Mouse (Mus musculus) MEL (cell line): ENCODE results near the gene Cmc1. TPM values are rescaled to one million over a fixed set of nuclear protein-coding genes. Genes with fewer than 3 reads are reported as not detected.
A peak's percentile ranks its signal among the peaks of the same experiment; 100 is the strongest.

ENCODE experiments used
- DNase-seq: peaks from one replicate; pipeline ENCODE4 v3.0.0; 2011; ENCODE audit warnings: low read depth, low spot score
- H3K27ac ChIP-seq: 2 replicates; pipeline ENCODE4 v1.5.1; 2012; ENCODE audit warnings: low read depth, mild to moderate bottlenecking, control low read depth, low read length, moderate library complexity; ENCODE audit not compliant: control insufficient read depth
- H3K27me3 ChIP-seq, 2 experiments: fragments of 150-350 bp in 1 of 2; sonication (generic) in 1 of 2; 2 replicates each; pipeline ENCODE4 v1.6.1; 2012; ENCODE audit warnings: low read length in 2 of 2, mild to moderate bottlenecking in 2 of 2, improper control_type of control experiment in 1 of 2, moderate library complexity in 1 of 2; ENCODE audit not compliant: insufficient read depth in 2 of 2, control insufficient read depth in 1 of 2
- H3K36me3 ChIP-seq, 2 experiments: 2 replicates each; pipeline ENCODE4 v1.6.1; 2012 to 2014; ENCODE audit warnings: low read length in 2 of 2, improper control_type of control experiment in 1 of 2, inconsistent platforms in 1 of 2, mild to moderate bottlenecking in 1 of 2; ENCODE audit not compliant: insufficient read depth in 2 of 2, control insufficient read depth in 1 of 2
- H3K4me1 ChIP-seq, 2 experiments: fragments of 150-350 bp in 1 of 2; sonication (generic) in 1 of 2; 2 replicates each; pipeline ENCODE4 v1.6.1; 2012; ENCODE audit warnings: low read length in 2 of 2, improper control_type of control experiment in 1 of 2, mild to moderate bottlenecking in 1 of 2; ENCODE audit not compliant: insufficient read depth in 2 of 2, control insufficient read depth in 1 of 2
- H3K4me3 ChIP-seq, 2 experiments: fragments of 150-350 bp in 1 of 2; sonication (generic) in 1 of 2; 2 replicates each; pipeline ENCODE4 v1.5.1; 2012; ENCODE audit warnings: low read depth in 2 of 2, low read length in 2 of 2, mild to moderate bottlenecking in 2 of 2, moderate library complexity in 2 of 2, control low read depth in 1 of 2, improper control_type of control experiment in 1 of 2; ENCODE audit not compliant: control insufficient read depth in 1 of 2, insufficient read depth in 1 of 2
- H3K79me2 ChIP-seq: 2 replicates; pipeline ENCODE4 v1.6.1; 2012; ENCODE audit warnings: mild to moderate bottlenecking, low read length, moderate library complexity; ENCODE audit not compliant: control insufficient read depth, poor library complexity, insufficient read depth
- H3K9ac ChIP-seq: 2 replicates; pipeline ENCODE4 v1.6.1; 2012; ENCODE audit warnings: low read depth, mild to moderate bottlenecking, control low read depth, low read length, moderate library complexity; ENCODE audit not compliant: control insufficient read depth, poor library complexity, severe bottlenecking
- H3K9me3 ChIP-seq: fragments of 150-350 bp; sonication (generic); replicated peaks from 2 replicates; pipeline ENCODE4 v1.6.1; 2012; ENCODE audit warnings: mild to moderate bottlenecking, low read length, improper control_type of control experiment, moderate library complexity; ENCODE audit not compliant: insufficient read depth
- CHD1 ChIP-seq: IDR thresholded peaks from 2 replicates; pipeline ENCODE4 v1.6.1; 2012; ENCODE audit warnings: low read depth, mild to moderate bottlenecking, inconsistent platforms, low read length, improper control_type of control experiment
- CHD2 ChIP-seq: IDR thresholded peaks from 2 replicates; pipeline ENCODE4 v1.6.1; 2011; ENCODE audit warnings: low read length, improper control_type of control experiment
- CTCF ChIP-seq, 3 experiments: IDR thresholded peaks in 2 of 3; conservative IDR thresholded peaks in 1 of 3; 2 replicates each; pipeline ENCODE4 v1.5.1; 2011 to 2012; ENCODE audit warnings: low read length in 3 of 3, low read depth in 2 of 3, mild to moderate bottlenecking in 2 of 3, improper control_type of control experiment in 1 of 3, inconsistent platforms in 1 of 3, mixed read lengths in 1 of 3, moderate library complexity in 1 of 3; ENCODE audit not compliant: control insufficient read depth in 1 of 3, insufficient read depth in 1 of 3, poor library complexity in 1 of 3, severe bottlenecking in 1 of 3
- E2F4 ChIP-seq: IDR thresholded peaks from 2 replicates; pipeline ENCODE4 v1.6.1; 2011; ENCODE audit warnings: low read depth, low read length, improper control_type of control experiment, borderline replicate concordance
- ELF1 ChIP-seq: IDR thresholded peaks from 2 replicates; pipeline ENCODE4 v1.6.1; 2014; ENCODE audit warnings: low read depth, mild to moderate bottlenecking, inconsistent platforms, low read length, improper control_type of control experiment, moderate library complexity
- EP300 ChIP-seq, 2 experiments: IDR thresholded peaks; 2 replicates each; pipeline ENCODE4 v1.6.1; 2011; ENCODE audit warnings: improper control_type of control experiment in 2 of 2, low read length in 2 of 2, low read depth in 1 of 2, mild to moderate bottlenecking in 1 of 2
- ETS1 ChIP-seq: IDR thresholded peaks from 2 replicates; pipeline ENCODE4 v1.6.1; 2012; ENCODE audit warnings: low read depth, mild to moderate bottlenecking, inconsistent platforms, low read length, improper control_type of control experiment, moderate library complexity
- GABPA ChIP-seq: IDR thresholded peaks from 2 replicates; pipeline ENCODE4 v1.6.1; 2012; ENCODE audit warnings: low read depth, mild to moderate bottlenecking, inconsistent platforms, low read length, improper control_type of control experiment, moderate library complexity
- GATA1 ChIP-seq: IDR thresholded peaks from 2 replicates; pipeline ENCODE4 v1.6.1; 2011; ENCODE audit warnings: low read depth, low read length, improper control_type of control experiment
- HCFC1 ChIP-seq: IDR thresholded peaks from 2 replicates; pipeline ENCODE4 v1.6.1; 2012; ENCODE audit warnings: low read depth, mild to moderate bottlenecking, inconsistent platforms, low read length, improper control_type of control experiment, moderate library complexity
- KAT2A ChIP-seq: conservative IDR thresholded peaks from 2 replicates; pipeline ENCODE4 v1.6.1; 2012; ENCODE audit warnings: low read depth, low read length, improper control_type of control experiment, inconsistent platforms
- MAFK ChIP-seq: IDR thresholded peaks from 2 replicates; pipeline ENCODE4 v1.6.1; 2011; ENCODE audit warnings: low read depth, mild to moderate bottlenecking, low read length, improper control_type of control experiment, borderline replicate concordance
- MAZ ChIP-seq: IDR thresholded peaks from 2 replicates; pipeline ENCODE4 v1.6.1; 2012; ENCODE audit warnings: low read depth, mild to moderate bottlenecking, inconsistent platforms, low read length, improper control_type of control experiment
- MEF2A ChIP-seq: IDR thresholded peaks from 2 replicates; pipeline ENCODE4 v1.6.1; 2014; ENCODE audit warnings: low read depth, mild to moderate bottlenecking, inconsistent platforms, low read length, improper control_type of control experiment; ENCODE audit not compliant: poor library complexity, insufficient replicate concordance, severe bottlenecking; ENCODE audit errors: extremely low read depth
- MXI1 ChIP-seq: IDR thresholded peaks from 2 replicates; pipeline ENCODE4 v1.6.1; 2011; ENCODE audit warnings: mild to moderate bottlenecking, low read depth, low read length, improper control_type of control experiment
- MYC ChIP-seq: IDR thresholded peaks from 2 replicates; pipeline ENCODE4 v1.6.1; 2011; ENCODE audit warnings: low read depth, mild to moderate bottlenecking, low read length, improper control_type of control experiment, moderate library complexity
- NELFE ChIP-seq: IDR thresholded peaks from 2 replicates; pipeline ENCODE4 v1.6.1; 2011; ENCODE audit warnings: low read depth, low read length, improper control_type of control experiment
- NRF1 ChIP-seq: IDR thresholded peaks from 2 replicates; pipeline ENCODE4 v1.6.1; 2014; ENCODE audit warnings: low read depth, mild to moderate bottlenecking, inconsistent platforms, low read length, improper control_type of control experiment, moderate library complexity; ENCODE audit not compliant: poor library complexity, insufficient read depth, severe bottlenecking
- POLR2A ChIP-seq, 2 experiments: IDR thresholded peaks; 2 replicates each; pipeline ENCODE4 v1.6.1; 2011 to 2012; ENCODE audit warnings: low read length in 2 of 2, mild to moderate bottlenecking in 2 of 2, control low read depth in 1 of 2, improper control_type of control experiment in 1 of 2, low read depth in 1 of 2, moderate library complexity in 1 of 2; ENCODE audit not compliant: control insufficient read depth in 1 of 2, insufficient read depth in 1 of 2, poor library complexity in 1 of 2
- POLR2AphosphoS2 ChIP-seq: IDR thresholded peaks from 2 replicates; pipeline ENCODE4 v1.6.1; 2011; ENCODE audit warnings: low read length, improper control_type of control experiment
- POLR2AphosphoS5 ChIP-seq: IDR thresholded peaks from 2 replicates; pipeline ENCODE4 v1.6.1; 2012; ENCODE audit warnings: low read depth, borderline replicate concordance, mild to moderate bottlenecking, inconsistent platforms, low read length, moderate library complexity, mixed read lengths
- RAD21 ChIP-seq: IDR thresholded peaks from 2 replicates; pipeline ENCODE4 v1.6.1; 2011; ENCODE audit warnings: mild to moderate bottlenecking, low read depth, low read length, improper control_type of control experiment
- RCOR1 ChIP-seq: IDR thresholded peaks from 2 replicates; pipeline ENCODE4 v1.6.1; 2012; ENCODE audit warnings: low read depth, mild to moderate bottlenecking, inconsistent platforms, low read length, improper control_type of control experiment
- SIN3A ChIP-seq: IDR thresholded peaks from 2 replicates; pipeline ENCODE4 v1.6.1; 2012; ENCODE audit warnings: low read length, improper control_type of control experiment, inconsistent platforms
- SMC3 ChIP-seq: IDR thresholded peaks from 2 replicates; pipeline ENCODE4 v1.6.1; 2011; ENCODE audit warnings: low read depth, low read length, improper control_type of control experiment
- TBP ChIP-seq: IDR thresholded peaks from 2 replicates; pipeline ENCODE4 v1.8.0; 2011; ENCODE audit warnings: low read depth, low read length, improper control_type of control experiment
- TCF12 ChIP-seq: IDR thresholded peaks from 2 replicates; pipeline ENCODE4 v1.6.1; 2014; ENCODE audit warnings: low read depth, mild to moderate bottlenecking, inconsistent platforms, low read length, improper control_type of control experiment, moderate library complexity
- UBTF ChIP-seq: IDR thresholded peaks from 2 replicates; pipeline ENCODE4 v1.6.1; 2012; ENCODE audit warnings: low read depth, mild to moderate bottlenecking, inconsistent platforms, low read length, improper control_type of control experiment, moderate library complexity, borderline replicate concordance; ENCODE audit not compliant: insufficient read depth
- USF1 ChIP-seq: IDR thresholded peaks from 2 replicates; pipeline ENCODE4 v1.6.1; 2014; ENCODE audit warnings: low read depth, mild to moderate bottlenecking, inconsistent platforms, low read length, improper control_type of control experiment, moderate library complexity
- USF2 ChIP-seq, 2 experiments: IDR thresholded peaks; 2 replicates each; pipeline ENCODE4 v1.6.1; 2011 to 2012; ENCODE audit warnings: improper control_type of control experiment in 2 of 2, low read length in 2 of 2, borderline replicate concordance in 1 of 2, inconsistent platforms in 1 of 2, low read depth in 1 of 2, mild to moderate bottlenecking in 1 of 2; ENCODE audit not compliant: insufficient read depth in 1 of 2
- ZC3H11A ChIP-seq: IDR thresholded peaks from 2 replicates; pipeline ENCODE4 v1.6.1; 2012; ENCODE audit warnings: low read depth, mild to moderate bottlenecking, inconsistent platforms, low read length, improper control_type of control experiment
- ZKSCAN1 ChIP-seq: IDR thresholded peaks from 2 replicates; pipeline ENCODE4 v1.6.1; 2012; ENCODE audit warnings: low read depth, mild to moderate bottlenecking, inconsistent platforms, low read length, improper control_type of control experiment, moderate library complexity
- ZMIZ1 ChIP-seq: IDR thresholded peaks from 2 replicates; pipeline ENCODE4 v1.6.1; 2012; ENCODE audit warnings: low read depth, mild to moderate bottlenecking, inconsistent platforms, low read length, improper control_type of control experiment, moderate library complexity
- polyA plus RNA-seq, 2 experiments: library from polyadenylated mRNA; stranded (reverse) in 1 of 2; unstranded in 1 of 2; fragments of >175 nt in 1 of 2; fragments of >200 nt in 1 of 2; gene quantifications; 2 replicates each; pipeline versions ENCODE4 v1.2.1 to v1.2.4; 2012; ENCODE audit warnings: low replicate concordance in 2 of 2, low read depth in 1 of 2; ENCODE audit not compliant: insufficient read length in 2 of 2, insufficient read depth in 1 of 2, missing spikeins in 1 of 2
- total RNA-seq: library from RNA; depleted of rRNA; stranded (reverse); fragments of 300-350 nt; gene quantifications from 2 replicates; pipeline ENCODE4 v1.2.3, GENCODE M21; 2012; rRNA removed

Cmc1 gene
- total RNA-seq (26.7 and 35.9 TPM in 2 replicates), polyA plus RNA-seq (10 to 100 TPM in 1 of 2 experiments, not detected in 1; 36.0 TPM)

GRCm38 (mm10) chr9:118149407-118150402 lies at the start of gene Cmc1:
Gene Cmc1 (minus strand): TSS chr9:118150177.
- peak within 1 kb of the TSS; percentile 95 for H3K9ac ChIP-seq
- H3K27me3 ChIP-seq = no peaks in the 10 kb centered on the region
- H3K9me3 ChIP-seq = no peaks in the 10 kb centered on the region
- DNase-seq = peak; percentile 98
- H3K79me2 ChIP-seq = peaks cover 28% of the 10 kb centered on the region
- H3K27ac ChIP-seq = peak within 1 kb of the TSS; percentile 86
- H3K36me3 ChIP-seq = peaks cover 0 to 10% of the 10 kb centered on the region in 2 experiments; a peak in 2 of 4 replicates
- H3K4me3 ChIP-seq = peak within 1 kb of the TSS; percentile 82 to 95
- peaks cover 2 to 19% of the 10 kb centered on the region in 2 experiments; a peak in 3 of 4 replicates for H3K4me1 ChIP-seq
- TF ChIP-seq KAT2A (peak; percentile 29; the same call in 1 of the 2 replicates), UBTF (no peak), NELFE (peak; percentile 83), USF1 (0 out of 2 replicates have a peak, but pooled peaks have one; percentile 5), MXI1 (peak; percentile 97), POLR2AphosphoS5 (no peak), ZKSCAN1 (no peak), TCF12 (no peak; the same call in 1 of the 2 replicates), MAFK (no peak), CTCF (IDR thresholded peaks at IDR 0.05 in 2 of 3, conservative IDR thresholded peaks at IDR 0.05 in 1 of 3; ENCODE audit: control insufficient read depth in 1 of 3, insufficient read depth in 1 of 3, low read depth in 2 of 3, low read length in 3 of 3, poor library complexity in 1 of 3, severe bottlenecking in 1 of 3) (0 out of 6 replicates have a peak, but pooled peaks of 1 of the 3 experiments have one; percentile 4), POLR2A (IDR thresholded peaks at IDR 0.05; ENCODE audit: control insufficient read depth in 1 of 2, insufficient read depth in 1 of 2, low read depth in 1 of 2, low read length in 2 of 2, poor library complexity in 1 of 2) (peak; percentile 71 to 83; a peak in 3 of 4 replicates), GABPA (no peak), GATA1 (peak; percentile 17; the same call in 1 of the 2 replicates), ZMIZ1 (peak; percentile 67), SMC3 (no peak), CHD2 (no peak), USF2 (IDR thresholded peaks at IDR 0.05; ENCODE audit: borderline replicate concordance in 1 of 2, insufficient read depth in 1 of 2, low read depth in 1 of 2, low read length in 2 of 2) (no peak), ZC3H11A (no peak), E2F4 (no peak), NRF1 (peak; percentile 89), MAZ (no peak), EP300 (IDR thresholded peaks at IDR 0.05; ENCODE audit: low read depth in 1 of 2, low read length in 2 of 2) (peak; percentile 10 to 26; a peak in 3 of 4 replicates), CHD1 (peak; percentile 94), POLR2AphosphoS2 (peak; percentile 50; the same call in 1 of the 2 replicates), ELF1 (peak; percentile 94), RCOR1 (peak; percentile 43), RAD21 (no peak), SIN3A (peak; percentile 74), TBP (peak; percentile 32; the same call in 1 of the 2 replicates), MEF2A (no peak), MYC (peak; percentile 99), ETS1 (peak; percentile 56), HCFC1 (peak; percentile 69)
